Mouse (Mus musculus): Measurements from ENCODE around the gene Klhdc10. TPM values are rescaled to one million over a fixed set of nuclear protein-coding genes. Genes with fewer than 3 reads are reported as not detected.

The Klhdc10 gene
- polyA plus RNA-seq (2012; rRNA removed; ENCODE audit: low replicate concordance): 5.1 and 8.1 TPM in 2 replicates

GRCm38 (mm10) chr6:30401308-30402015 lies at the start of gene Klhdc10:
Klhdc10 (plus strand) TSS chr6:30401868.

GRCm38 (mm10) chr6:30390714-30391697 lies 10.7 kb upstream of the Klhdc10 start, which contains the start of gene Zc3hc1:
Zc3hc1 (minus strand) TSS chr6:30391028.

Other genes with a start within 250 kb of the Klhdc10 start
- 30.4 and 62.1 TPM in 2 replicates for gene Ube2h, start 97.3 kb upstream of the Klhdc10 start, polyA plus RNA-seq (2012; rRNA removed; ENCODE audit: low replicate concordance)
- gene Zc3hc1, start 10.8 kb upstream of the Klhdc10 start, polyA plus RNA-seq (2012; rRNA removed; ENCODE audit: low replicate concordance): 10.6 and 12.7 TPM in 2 replicates
- 6.0 and 18.7 TPM in 2 replicates for gene Tmem209, start 107.9 kb downstream of the Klhdc10 start, polyA plus RNA-seq (2012; rRNA removed; ENCODE audit: low replicate concordance)
- gene Ssmem1, start 108.0 kb downstream of the Klhdc10 start, polyA plus RNA-seq (2012; rRNA removed; ENCODE audit: low replicate concordance): not detected in 2 replicates
- 0.32 and 86.6 TPM in 2 replicates for gene Cpa2, start 139.7 kb downstream of the Klhdc10 start, polyA plus RNA-seq (2012; rRNA removed; ENCODE audit: low replicate concordance)
- 0.04 TPM in 1 of 2 replicates, not detected in the other for gene Cpa4, start 166.5 kb downstream of the Klhdc10 start, polyA plus RNA-seq (2012; rRNA removed; ENCODE audit: low replicate concordance)
- gene Cpa5, start 209.1 kb downstream of the Klhdc10 start, polyA plus RNA-seq (2012; rRNA removed; ENCODE audit: low replicate concordance): not detected in 2 replicates
- 1.2 and 1,326 TPM in 2 replicates for gene Cpa1, start 237.3 kb downstream of the Klhdc10 start, polyA plus RNA-seq (2012; rRNA removed; ENCODE audit: low replicate concordance)